23 mouse cellular contexts compared by ENCODE assay signal in genomic region chr8:82370657-82371056, GRCm38 (mm10).
"Had no signal": no experiment of that assay in that cellular context is flagged by ENCODE, and none has a peak within 500 bp of the region (broad histone marks: within the 10 kb centered on the region; RNA-seq: fewer than 3 reads in every experiment).

No protein-coding gene starts in this region.

- DNase-seq: kidney, adult 2 months; kidney, postnatal 25 days; layer of hippocampus, adult 9-11 months; layer of hippocampus, postnatal 36 days; left cerebral cortex, postnatal 4 days; liver, postnatal 0 days; lung, embryonic 14.5 days; right cerebral cortex, postnatal 4 days; thymus, postnatal 25 days had no signal

- H3K9ac ChIP-seq: limb, embryonic 12.5 days; limb, embryonic 15.5 days; liver, embryonic 14.5 days; liver, postnatal 0 days; lung, embryonic 14.5 days; midbrain, embryonic 12.5 days; midbrain, embryonic 15.5 days; neural tube, embryonic 13.5 days; stomach, embryonic 15.5 days had no signal

- H3K4me3 ChIP-seq: layer of hippocampus, adult 2 months; left cerebral cortex, adult 2 months; limb, embryonic 12.5 days; limb, embryonic 15.5 days; midbrain, embryonic 12.5 days; midbrain, embryonic 15.5 days; myocyte; neural tube, embryonic 13.5 days; stomach, embryonic 15.5 days had no signal

- H3K4me2 ChIP-seq: limb, embryonic 12.5 days; limb, embryonic 15.5 days; liver, embryonic 11.5 days; lung, embryonic 14.5 days; midbrain, embryonic 12.5 days; midbrain, embryonic 15.5 days; neural tube, embryonic 13.5 days; stomach, embryonic 15.5 days had no signal

- H3K4me1 ChIP-seq: limb, embryonic 12.5 days; limb, embryonic 15.5 days; midbrain, embryonic 12.5 days; midbrain, embryonic 15.5 days; neural tube, embryonic 13.5 days; stomach, embryonic 15.5 days had no signal

- H3K9me3 ChIP-seq: limb, embryonic 12.5 days; limb, embryonic 15.5 days; midbrain, embryonic 12.5 days; midbrain, embryonic 15.5 days; neural tube, embryonic 13.5 days; stomach, embryonic 15.5 days had no signal

- H3K36me3 ChIP-seq: limb, embryonic 12.5 days; limb, embryonic 15.5 days; midbrain, embryonic 12.5 days; midbrain, embryonic 15.5 days; neural tube, embryonic 13.5 days; stomach, embryonic 15.5 days had no signal

- H3K27ac ChIP-seq: kidney, postnatal 0 days; layer of hippocampus, adult 2 months; left cerebral cortex, adult 2 months; limb, embryonic 12.5 days; limb, embryonic 15.5 days; liver, embryonic 14.5 days; midbrain, embryonic 12.5 days; midbrain, embryonic 15.5 days; neural tube, embryonic 13.5 days; stomach, embryonic 15.5 days had no signal

- H3K27me3 ChIP-seq: limb, embryonic 12.5 days; limb, embryonic 15.5 days; midbrain, embryonic 12.5 days; midbrain, embryonic 15.5 days; neural tube, embryonic 13.5 days; stomach, embryonic 15.5 days had no signal

- ATAC-seq: intestine, postnatal 0 days; liver, postnatal 0 days; lung, postnatal 0 days; midbrain, embryonic 15.5 days had no signal
